Mouse (Mus musculus) lung, postnatal 25 days (tissue): Measurements from ENCODE around the gene Rpusd2.

ENCODE experiments used
- DNase-seq: peaks from one replicate; pipeline ENCODE4 v3.0.0; 2022; ENCODE audit warnings: low spot score

Rpusd2 gene

GRCm38 (mm10) chr2:119032191-119032590 lies 2.4 kb upstream of the Rpusd2 start:
- no peak for DNase-seq

GRCm38 (mm10) chr2:119035397-119035745 lies 781 bp downstream of the Rpusd2 start:
- DNase-seq = no peak

- peak; percentile 11 for DNase-seq
Observed at GRCm38 (mm10) chr2:119040882-119041281, 6.3 kb downstream of the Rpusd2 start.

GRCm38 (mm10) chr2:119045163-119045562 lies 10.6 kb downstream of the Rpusd2 start:
- no peak for DNase-seq

- DNase-seq = peak; percentile 95
Observed at GRCm38 (mm10) chr2:119046649-119047611, 12.3 kb downstream of the Rpusd2 start, which contains the start of gene Knl1. Gene Knl1, plus strand, starts transcription at chr2:119047119.

- DNase-seq = no peak
Observed at GRCm38 (mm10) chr2:119047849-119048248, 13.3 kb downstream of the Rpusd2 start.

- no peak for DNase-seq
Observed at GRCm38 (mm10) chr2:119050132-119050650, 15.6 kb downstream of the Rpusd2 start.

- DNase-seq = no peak
Observed at GRCm38 (mm10) chr2:119060139-119060538, 25.5 kb downstream of the Rpusd2 start.

- no peak for DNase-seq
Observed at GRCm38 (mm10) chr2:119072397-119072796, 37.8 kb downstream of the Rpusd2 start.

GRCm38 (mm10) chr2:119086156-119086555 lies 51.6 kb downstream of the Rpusd2 start:
- no peak for DNase-seq
